Mouse (Mus musculus): ENCODE measurements around the gene Setd2.
A peak's percentile ranks its signal among the peaks of the same experiment; 100 is the strongest.

Setd2 gene

GRCm38 (mm10) chr9:110623416-110624195, 91.2 kb downstream of the Setd2 start:
- no peak for DNase-seq

GRCm38 (mm10) chr9:110624361-110625166, 92.2 kb downstream of the Setd2 start, which contains the start of gene Nradd:
Nradd (minus strand) TSS chr9:110624452.
- DNase-seq, result peak; percentile 88

- DNase-seq, result no peak
These were observed 93.0 kb downstream of the Setd2 start for GRCm38 (mm10) chr9:110625350-110625908.

- DNase-seq, result peak; percentile 65
These were observed 97.8 kb downstream of the Setd2 start for GRCm38 (mm10) chr9:110630171-110630570.

GRCm38 (mm10) chr9:110631191-110631590, 98.8 kb downstream of the Setd2 start:
- DNase-seq, result peak; percentile 49

- no peak for DNase-seq
These were observed 99.4 kb downstream of the Setd2 start for GRCm38 (mm10) chr9:110631651-110632275.

- no peak for DNase-seq
These were observed 100.3 kb downstream of the Setd2 start for GRCm38 (mm10) chr9:110632671-110633070.

- DNase-seq, result no peak
These were observed 101.5 kb downstream of the Setd2 start for GRCm38 (mm10) chr9:110633882-110634281.

GRCm38 (mm10) chr9:110635225-110635624, 102.8 kb downstream of the Setd2 start:
- peak; percentile 89 for DNase-seq

- DNase-seq, result no peak
These were observed 106.2 kb downstream of the Setd2 start for GRCm38 (mm10) chr9:110638611-110639021.

- no peak for DNase-seq
These were observed 108.6 kb downstream of the Setd2 start for GRCm38 (mm10) chr9:110641006-110641405.

GRCm38 (mm10) chr9:110642812-110643524, 110.6 kb downstream of the Setd2 start:
- peak; percentile 64 for DNase-seq

GRCm38 (mm10) chr9:110643787-110644186, 111.4 kb downstream of the Setd2 start:
- peak; percentile 79 for DNase-seq

GRCm38 (mm10) chr9:110644295-110644694, 111.9 kb downstream of the Setd2 start:
- DNase-seq, result no peak

GRCm38 (mm10) chr9:110645219-110645618, 112.8 kb downstream of the Setd2 start:
- DNase-seq, result no peak

GRCm38 (mm10) chr9:110649775-110650174, 117.4 kb downstream of the Setd2 start:
- DNase-seq, result no peak

GRCm38 (mm10) chr9:110651931-110652722, 119.7 kb downstream of the Setd2 start:
- peak; percentile 67 for DNase-seq

- DNase-seq, result no peak
These were observed 120.7 kb downstream of the Setd2 start for GRCm38 (mm10) chr9:110652963-110653654.

GRCm38 (mm10) chr9:110653655-110654461, 121.5 kb downstream of the Setd2 start, which contains the start of gene Nbeal2:
Nbeal2 (minus strand) TSS chr9:110654161.
- DNase-seq, result peak; percentile 99
